10 mouse cellular contexts compared by ENCODE assay signal in the genomic region with DNA sequence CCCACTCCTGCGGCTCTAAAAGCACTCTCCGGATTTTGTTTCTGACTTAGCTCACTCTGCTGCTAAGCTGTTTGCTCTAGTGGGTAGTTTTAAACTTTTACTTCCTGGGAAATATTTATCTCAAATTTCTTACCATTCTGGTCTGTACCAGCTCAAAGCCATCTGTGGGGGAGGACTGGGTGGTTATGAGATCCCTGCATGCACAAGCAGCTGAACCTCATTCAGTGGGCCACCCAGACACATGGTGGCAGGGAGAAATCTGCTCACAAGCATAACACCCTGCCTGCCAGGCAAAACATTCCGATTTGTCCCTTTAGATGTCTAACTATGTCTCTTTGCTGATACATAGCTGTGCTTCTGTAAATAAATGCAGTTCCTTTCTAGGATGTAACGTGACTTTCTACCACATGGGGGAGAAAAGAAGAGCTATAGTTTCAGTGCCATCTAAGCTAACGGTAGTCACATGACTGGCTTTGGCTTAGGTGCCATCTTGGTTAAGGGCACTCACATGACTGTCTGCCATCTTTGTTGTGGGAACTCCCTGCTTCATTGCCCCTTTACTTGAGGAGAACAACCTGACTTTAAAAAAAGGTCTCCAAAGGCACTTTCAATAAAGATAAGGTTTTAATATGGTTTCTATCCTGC. TPM values are rescaled to one million over a fixed set of nuclear protein-coding genes. Genes with fewer than 3 reads are reported as not detected.
DNase-seq lines count a peak whose midpoint lies in the region; ATAC-seq and TF ChIP-seq lines count a peak whose summit lies in the region.
"Had no signal": no experiment of that assay in that cellular context is flagged by ENCODE, and none has a peak within 500 bp of the region (broad histone marks: within the 10 kb centered on the region; RNA-seq: fewer than 3 reads in every experiment).

No protein-coding gene starts in this region.

- H3K27ac ChIP-seq in lung, embryonic 14.5 days (ENCODE audit: low read depth): no peak overlapping the region
- H3K27ac ChIP-seq: midbrain, embryonic 10.5 days had no signal

- H3K9ac ChIP-seq in lung, embryonic 14.5 days: no peak overlapping the region

- no peaks in the 10 kb centered on the region for H3K36me3 ChIP-seq in lung, embryonic 14.5 days (ENCODE audit: insufficient read depth)
- H3K36me3 ChIP-seq: midbrain, embryonic 10.5 days had no signal

- H3K27me3 ChIP-seq in lung, embryonic 14.5 days (ENCODE audit: insufficient read depth, low read length): no peaks in the 10 kb centered on the region

- no peak overlapping the region for H3K4me2 ChIP-seq in lung, embryonic 14.5 days

- H3K4me3 ChIP-seq in lung, embryonic 14.5 days (ENCODE audit: low read depth, low read length): no peak overlapping the region
- H3K4me3 ChIP-seq: midbrain, embryonic 10.5 days had no signal

- DNase-seq in embryo, embryonic 10.5 days (ENCODE audit: low spot score): peak; percentile 36
- no peak for DNase-seq in embryo, embryonic 11 days
- DNase-seq in lung, embryonic 14.5 days: peak; percentile 42
- DNase-seq in lung, postnatal 4 days: no peak
- DNase-seq in ZHBTc4 (ENCODE audit: low read depth, low spot score): peak; percentile 90
- DNase-seq in retina, embryonic 14.5 days (ENCODE audit: low spot score): peak; percentile 22
- no peak for DNase-seq in urinary bladder, postnatal 4 days (ENCODE audit: low spot score in 2 of 2)
- DNase-seq in frontal cortex, postnatal 25 days (ENCODE audit: low spot score in 2 of 2): no peak
- DNase-seq: gastrocnemius, postnatal 10 days had no signal

- 70% methylated on average over 5 of the region's 5 CpGs for WGBS in lung, embryonic 14.5 days

- H3K4me1 ChIP-seq in lung, embryonic 14.5 days (ENCODE audit: insufficient read depth): no peaks in the 10 kb centered on the region

- peak; percentile 33 for TF ChIP-seq CTCF in lung, embryonic 14.5 days (IDR thresholded peaks at IDR 0.05; ENCODE audit: low read depth)

- no peaks in the 10 kb centered on the region for H3K9me3 ChIP-seq in lung, embryonic 14.5 days (ENCODE audit: low read depth, low read length)
- H3K9me3 ChIP-seq: midbrain, embryonic 10.5 days had no signal

- no peak for ATAC-seq in lung, embryonic 14.5 days (ENCODE audit: insufficient read depth)

RNA-seq across cellular contexts. Expression of a gene that starts 36.7 kb away (rescaled TPM):
- polyA plus RNA-seq in lung, embryonic 14.5 days (2014; fragmentation: Nextera tagmentation; extraction: Ambion mirVana): 18.5 and 18.8 TPM in 2 replicates

RNA-seq across cellular contexts. Expression of a gene that starts 50.0 kb away (rescaled TPM):
- polyA plus RNA-seq in lung, embryonic 14.5 days (2014; fragmentation: Nextera tagmentation; extraction: Ambion mirVana): 1.4 and 1.5 TPM in 2 replicates

Comparison
In these comparisons a context has a peak if more than half of its experiments do, and no peak if none do; other contexts are left out.
1. DNase-seq: peak in embryo, embryonic 10.5 days (single experiment), lung, embryonic 14.5 days (single experiment), ZHBTc4 (single experiment) and retina, embryonic 14.5 days (single experiment); none in embryo, embryonic 11 days (single experiment), lung, postnatal 4 days (0 of 2), urinary bladder, postnatal 4 days (0 of 2) and frontal cortex, postnatal 25 days (0 of 2).